Comparison of ENCODE assay signal across 9 mouse cellular contexts in genomic region chr19:44510534-44511175, GRCm38 (mm10). TPM values are rescaled to one million over a fixed set of nuclear protein-coding genes. Genes with fewer than 3 reads are reported as not detected.
DNase-seq lines count a peak whose midpoint lies in the region; ATAC-seq and TF ChIP-seq lines count a peak whose summit lies in the region.
"Had no signal": no experiment of that assay in that cellular context is flagged by ENCODE, and none has a peak within 500 bp of the region (broad histone marks: within the 10 kb centered on the region; RNA-seq: fewer than 3 reads in every experiment).

No protein-coding gene starts in this region.

- no peak overlapping the region for H3K27ac ChIP-seq in lung, embryonic 15.5 days
- H3K27ac ChIP-seq in forebrain, embryonic 13.5 days = no peak overlapping the region
- H3K27ac ChIP-seq in liver, embryonic 15.5 days (replicated peaks) = no peak overlapping the region
- H3K27ac ChIP-seq: liver, embryonic 14.5 days had no signal

- no peak for ATAC-seq in lung, embryonic 15.5 days (ENCODE audit: borderline replicate concordance, extremely low read depth, low FRiP score, low TSS enrichment)
- ATAC-seq in forebrain, embryonic 13.5 days = no peak
- no peak for ATAC-seq in liver, embryonic 15.5 days (ENCODE audit: insufficient read depth)
- no peak for ATAC-seq in monocyte, adult 5-6 weeks (replicated peaks; ENCODE audit: insufficient number of reproducible peaks, low FRiP score, low TSS enrichment, poor library complexity, severe bottlenecking)

- H3K9me3 ChIP-seq in lung, embryonic 15.5 days = no peaks in the 10 kb centered on the region
- H3K9me3 ChIP-seq in forebrain, embryonic 13.5 days (replicated peaks) = no peaks in the 10 kb centered on the region
- no peaks in the 10 kb centered on the region for H3K9me3 ChIP-seq in liver, embryonic 15.5 days (replicated peaks)

- no peak for DNase-seq in lung, adult 2 months
- DNase-seq in thymus, postnatal 25 days = peak; percentile 56
- no peak for DNase-seq in layer of hippocampus, postnatal 36 days

- WGBS in lung, embryonic 15.5 days = 6% methylated on average over 12 of the region's 12 CpGs
- WGBS in lung, adult 2 months = 6% methylated on average over 12 of the region's 12 CpGs
- WGBS in forebrain, embryonic 13.5 days = 10% methylated on average over 12 of the region's 12 CpGs
- WGBS in liver, embryonic 15.5 days (ENCODE audit: insufficient replicate concordance) = 6% methylated on average over 12 of the region's 12 CpGs

- peak overlapping the region; percentile 42 for H3K4me3 ChIP-seq in lung, embryonic 15.5 days
- H3K4me3 ChIP-seq in lung, adult 2 months (replicated peaks; ENCODE audit: extremely low read depth, low read depth, low read length) = no peak overlapping the region
- H3K4me3 ChIP-seq in forebrain, embryonic 13.5 days = peak overlapping the region; percentile 39; the same call in 1 of the 2 replicates
- H3K4me3 ChIP-seq in liver, embryonic 15.5 days (replicated peaks) = no peak overlapping the region

- H3K4me2 ChIP-seq in lung, embryonic 15.5 days = no peak overlapping the region
- H3K4me2 ChIP-seq in forebrain, embryonic 13.5 days = peak overlapping the region; percentile 67
- H3K4me2 ChIP-seq in liver, embryonic 15.5 days = 0 out of 2 replicates have a peak overlapping the region, but pooled peaks have one; percentile 48

- H3K27me3 ChIP-seq in lung, embryonic 15.5 days = peaks cover 75% of the 10 kb centered on the region
- H3K27me3 ChIP-seq in forebrain, embryonic 13.5 days = peaks cover 96% of the 10 kb centered on the region
- H3K27me3 ChIP-seq in liver, embryonic 15.5 days = peaks cover 88% of the 10 kb centered on the region

- peaks cover 40% of the 10 kb centered on the region for H3K4me1 ChIP-seq in lung, embryonic 15.5 days
- H3K4me1 ChIP-seq in lung, adult 2 months (ENCODE audit: control insufficient read depth, insufficient read depth, low read length) = peaks cover 2% of the 10 kb centered on the region; the same call in 1 of the 2 replicates
- H3K4me1 ChIP-seq in forebrain, embryonic 13.5 days = peaks cover 50% of the 10 kb centered on the region
- peaks cover 4% of the 10 kb centered on the region; the same call in 1 of the 2 replicates for H3K4me1 ChIP-seq in liver, embryonic 15.5 days (replicated peaks)

- H3K36me3 ChIP-seq in lung, embryonic 15.5 days = no peaks in the 10 kb centered on the region
- no peaks in the 10 kb centered on the region for H3K36me3 ChIP-seq in forebrain, embryonic 13.5 days (ENCODE audit: poor library complexity, severe bottlenecking)
- no peaks in the 10 kb centered on the region for H3K36me3 ChIP-seq in liver, embryonic 15.5 days (replicated peaks)

- TF ChIP-seq CTCF in lung, adult 2 months (IDR thresholded peaks at IDR 0.05; ENCODE audit: insufficient read depth, low read length) = no peak

- TF ChIP-seq POLR2A in lung, adult 2 months (IDR thresholded peaks at IDR 0.05; ENCODE audit: borderline replicate concordance, extremely low read depth, low read depth, low read length) = no peak

- H3K9ac ChIP-seq in lung, embryonic 15.5 days = no peak overlapping the region
- no peak overlapping the region for H3K9ac ChIP-seq in forebrain, embryonic 13.5 days
- H3K9ac ChIP-seq in liver, embryonic 15.5 days = no peak overlapping the region
- H3K9ac ChIP-seq: liver, embryonic 14.5 days had no signal

RNA-seq across cellular contexts. Expression of gene Wnt8b, which starts 17.4 kb away (rescaled TPM):
- not detected in 2 replicates for polyA plus RNA-seq in lung, embryonic 15.5 days (2015; fragmentation: Nextera tagmentation; extraction: Ambion mirVana)
- polyA plus RNA-seq in lung, adult 2 months (2012; rRNA removed) = not detected in 2 replicates
- polyA plus RNA-seq in forebrain, embryonic 13.5 days (2015; fragmentation: Nextera tagmentation; extraction: Ambion mirVana) = 8.1 and 16.7 TPM in 2 replicates
- not detected in 2 replicates for polyA plus RNA-seq in liver, embryonic 15.5 days (2015; fragmentation: Nextera tagmentation; extraction: Ambion mirVana)
- total RNA-seq in monocyte, adult 5-6 weeks (2017) = not detected in 3 replicates
- total RNA-seq in layer of hippocampus, postnatal 36 days (2021) = not detected
- polyA plus RNA-seq: liver, embryonic 14.5 days; spleen, adult 2 months had no signal

RNA-seq across cellular contexts. Expression of gene Sec31b, which starts 35.0 kb away (rescaled TPM):
- 0.30 and 0.54 TPM in 2 replicates for polyA plus RNA-seq in lung, embryonic 15.5 days (2015; fragmentation: Nextera tagmentation; extraction: Ambion mirVana)
- 3.6 TPM in 2 replicates for polyA plus RNA-seq in lung, adult 2 months (2012; rRNA removed)
- 0.15 and 0.40 TPM in 2 replicates for polyA plus RNA-seq in forebrain, embryonic 13.5 days (2015; fragmentation: Nextera tagmentation; extraction: Ambion mirVana)
- 0.25 and 0.43 TPM in 2 replicates for polyA plus RNA-seq in liver, embryonic 15.5 days (2015; fragmentation: Nextera tagmentation; extraction: Ambion mirVana)
- 1.4 to 2.1 TPM (median 1.8 TPM) in 3 replicates for total RNA-seq in monocyte, adult 5-6 weeks (2017)
- under 1 TPM; 0.07 to 0.33 TPM for total RNA-seq in layer of hippocampus, postnatal 36 days (2021)

RNA-seq across cellular contexts. Expression of gene Gm20538, which starts 42.0 kb away (rescaled TPM):
- polyA plus RNA-seq in lung, embryonic 15.5 days (2015; fragmentation: Nextera tagmentation; extraction: Ambion mirVana) = not detected in 2 replicates
- not detected in 2 replicates for polyA plus RNA-seq in lung, adult 2 months (2012; rRNA removed)
- polyA plus RNA-seq in forebrain, embryonic 13.5 days (2015; fragmentation: Nextera tagmentation; extraction: Ambion mirVana) = not detected in 2 replicates
- not detected in 2 replicates for polyA plus RNA-seq in liver, embryonic 15.5 days (2015; fragmentation: Nextera tagmentation; extraction: Ambion mirVana)
- not detected in 3 replicates for total RNA-seq in monocyte, adult 5-6 weeks (2017)
- not detected for total RNA-seq in layer of hippocampus, postnatal 36 days (2021)
- polyA plus RNA-seq: liver, embryonic 14.5 days; spleen, adult 2 months had no signal

RNA-seq across cellular contexts. Expression of gene Ndufb8, which starts 44.6 kb away (rescaled TPM):
- polyA plus RNA-seq in lung, embryonic 15.5 days (2015; fragmentation: Nextera tagmentation; extraction: Ambion mirVana) = 530 and 563 TPM in 2 replicates
- 251 and 363 TPM in 2 replicates for polyA plus RNA-seq in lung, adult 2 months (2012; rRNA removed)
- 441 and 467 TPM in 2 replicates for polyA plus RNA-seq in forebrain, embryonic 13.5 days (2015; fragmentation: Nextera tagmentation; extraction: Ambion mirVana)
- 297 and 311 TPM in 2 replicates for polyA plus RNA-seq in liver, embryonic 15.5 days (2015; fragmentation: Nextera tagmentation; extraction: Ambion mirVana)
- total RNA-seq in monocyte, adult 5-6 weeks (2017) = 117 to 199 TPM (median 156 TPM) in 3 replicates
- total RNA-seq in layer of hippocampus, postnatal 36 days (2021) = 100 to 1,000 TPM; 368 to 394 TPM

RNA-seq across cellular contexts. Expression of gene Hif1an, which starts 52.0 kb away (rescaled TPM):
- polyA plus RNA-seq in lung, embryonic 15.5 days (2015; fragmentation: Nextera tagmentation; extraction: Ambion mirVana) = 26.9 and 28.7 TPM in 2 replicates
- 15.2 and 27.0 TPM in 2 replicates for polyA plus RNA-seq in lung, adult 2 months (2012; rRNA removed)
- polyA plus RNA-seq in forebrain, embryonic 13.5 days (2015; fragmentation: Nextera tagmentation; extraction: Ambion mirVana) = 32.5 and 37.2 TPM in 2 replicates
- 9.9 and 11.3 TPM in 2 replicates for polyA plus RNA-seq in liver, embryonic 15.5 days (2015; fragmentation: Nextera tagmentation; extraction: Ambion mirVana)
- total RNA-seq in monocyte, adult 5-6 weeks (2017) = 13.0 to 27.7 TPM (median 26.6 TPM) in 3 replicates
- 10 to 100 TPM; 35.1 to 37.1 TPM for total RNA-seq in layer of hippocampus, postnatal 36 days (2021)

Comparison
In these comparisons a context has a peak if more than half of its experiments do, and no peak if none do; other contexts are left out.
1. H3K4me3 ChIP-seq: peak in lung, embryonic 15.5 days (single experiment) and forebrain, embryonic 13.5 days (single experiment); none in lung, adult 2 months (single experiment) and liver, embryonic 15.5 days (single experiment).